Mouse (Mus musculus): ENCODE data around the gene Dop1b.

DNA sequence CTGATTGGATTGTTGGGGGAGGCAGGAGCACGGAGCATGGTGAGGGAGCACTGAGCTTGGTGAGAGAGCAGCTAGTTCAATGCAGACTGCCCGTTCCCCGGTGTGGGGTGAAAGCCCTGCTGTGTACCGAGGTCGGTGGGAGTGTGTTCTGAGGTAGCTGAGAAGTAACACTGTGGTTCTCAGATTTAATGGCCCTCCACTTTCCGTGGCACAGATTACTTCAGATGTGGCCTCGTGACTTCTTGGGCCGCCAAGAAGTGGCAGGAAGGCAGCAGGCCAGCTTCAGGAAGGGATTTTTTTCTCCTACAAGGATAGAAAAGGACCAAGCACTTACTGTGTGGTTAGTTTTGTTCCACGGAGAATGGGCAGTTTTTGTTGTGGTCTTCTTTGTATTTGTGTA lies 17.0 kb downstream of the Dop1b start:
- no peak for TF ChIP-seq CTCF (IDR thresholded peaks at IDR 0.05; ENCODE audit: borderline replicate concordance, extremely low read depth, insufficient read depth, insufficient read length)
- no peak for TF ChIP-seq POLR2A (IDR thresholded peaks at IDR 0.05; ENCODE audit: borderline replicate concordance, extremely low read depth, insufficient read depth, insufficient read length, poor library complexity, severe bottlenecking)
